Mouse (Mus musculus): ENCODE results near the gene Cds1.

The Cds1 gene

DNA sequence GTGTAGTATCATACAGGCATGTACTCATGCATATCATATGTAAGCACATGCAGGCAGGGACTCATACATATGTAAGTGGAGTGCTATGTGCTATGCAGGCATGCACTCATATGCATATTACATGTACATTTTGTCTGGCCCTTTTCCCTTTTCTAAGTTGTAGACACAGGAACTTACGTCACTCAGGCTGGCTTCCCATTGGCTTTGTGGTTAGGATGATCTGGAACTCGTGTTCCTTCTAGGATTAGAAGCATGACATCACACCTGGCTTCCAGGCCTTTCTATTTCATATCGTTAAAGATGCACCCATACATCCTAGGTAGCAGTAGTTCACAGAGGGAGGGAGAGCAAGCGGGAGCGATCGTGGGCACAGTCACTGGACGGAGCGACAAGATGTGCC, 10.3 kb downstream of the Cds1 start:
- DNase-seq (ENCODE audit: low spot score in 2 of 2) = no peak

DNA sequence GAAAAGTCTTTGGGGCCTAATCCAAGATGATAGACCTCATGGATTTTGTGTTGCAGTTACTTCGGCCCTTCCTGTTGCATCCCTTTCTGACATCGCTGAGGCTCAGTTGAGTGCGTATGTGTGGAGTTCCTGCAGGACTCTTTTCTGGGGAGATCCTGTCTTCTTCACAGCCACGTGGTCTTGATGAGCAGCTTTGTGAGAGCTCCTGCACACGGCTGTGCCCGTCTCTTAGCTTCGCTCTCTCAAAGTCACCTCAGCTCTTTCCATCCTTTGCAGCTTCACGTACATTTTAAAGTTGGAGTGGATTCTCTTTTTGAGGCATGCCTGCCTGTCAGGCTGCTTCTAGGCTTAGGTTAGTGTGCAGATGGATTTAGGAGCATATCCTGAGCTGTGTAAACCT, 11.6 kb downstream of the Cds1 start:
- no peak for DNase-seq (ENCODE audit: low spot score in 2 of 2)

DNA sequence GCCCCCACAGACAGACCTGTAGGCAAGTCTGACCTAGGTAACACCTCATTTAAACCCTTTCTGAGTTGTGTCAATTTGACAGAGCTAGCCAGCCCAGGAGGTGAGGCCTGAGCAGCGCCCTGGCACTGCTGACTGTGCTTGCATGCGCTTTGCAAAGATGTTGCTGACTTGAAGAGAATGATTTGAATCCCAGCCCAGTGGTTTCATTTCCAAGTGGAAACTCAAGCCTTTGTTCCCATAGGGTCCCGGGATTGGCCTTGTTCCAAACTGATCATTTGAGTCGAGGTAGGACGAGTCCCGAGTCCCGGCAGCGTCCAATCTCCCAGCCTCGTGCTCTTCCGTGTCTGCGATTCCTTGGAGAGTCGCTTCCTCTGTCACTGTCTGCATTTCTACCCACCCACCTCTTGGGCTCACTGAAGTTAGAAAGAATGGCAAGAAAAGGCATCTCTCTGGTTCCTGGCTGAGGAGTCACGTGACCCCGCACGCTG, 14.5 kb downstream of the Cds1 start:
- no peak for DNase-seq (ENCODE audit: low spot score in 2 of 2)

DNA sequence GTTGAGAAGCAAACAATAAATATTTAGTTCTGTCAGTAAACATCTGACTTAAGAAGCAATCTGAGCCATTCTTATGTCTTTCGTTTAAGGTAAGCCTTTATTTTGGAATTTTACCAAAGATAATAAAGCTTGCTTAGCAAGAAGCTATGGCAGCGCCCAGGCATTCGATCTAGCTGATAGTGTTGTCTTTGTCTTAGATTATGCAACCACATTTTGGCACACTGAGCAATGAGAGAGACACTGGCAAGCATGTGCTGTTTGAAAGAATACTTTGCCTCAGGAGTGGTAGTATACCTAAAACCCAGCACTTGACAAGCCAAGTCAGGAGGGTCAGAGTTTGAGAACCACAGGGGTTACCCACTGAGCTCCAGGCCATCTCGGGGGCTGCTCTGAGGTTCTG, 16.0 kb downstream of the Cds1 start:
- no peak for DNase-seq (ENCODE audit: low spot score in 2 of 2)

DNA sequence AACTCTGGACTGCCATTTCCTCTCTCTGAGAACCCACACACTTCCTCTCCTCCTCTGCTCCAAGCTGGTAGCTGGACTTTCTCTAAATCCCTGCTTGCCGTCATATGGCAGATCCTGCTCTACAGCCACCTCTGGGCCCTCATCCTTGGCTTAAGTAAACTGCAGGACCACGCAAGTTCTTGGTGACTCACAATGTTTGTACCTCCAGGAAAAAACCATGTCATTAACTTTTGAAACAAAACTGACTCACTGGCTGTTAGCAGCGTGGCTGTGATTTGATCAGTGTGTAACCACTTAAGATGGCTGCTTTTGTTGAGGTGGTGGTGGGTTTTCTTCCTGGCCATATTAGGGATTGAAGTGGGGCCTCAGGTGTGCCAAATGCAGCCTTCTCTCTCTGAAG, 19.4 kb downstream of the Cds1 start:
- no peak for DNase-seq (ENCODE audit: low spot score in 2 of 2)

DNA sequence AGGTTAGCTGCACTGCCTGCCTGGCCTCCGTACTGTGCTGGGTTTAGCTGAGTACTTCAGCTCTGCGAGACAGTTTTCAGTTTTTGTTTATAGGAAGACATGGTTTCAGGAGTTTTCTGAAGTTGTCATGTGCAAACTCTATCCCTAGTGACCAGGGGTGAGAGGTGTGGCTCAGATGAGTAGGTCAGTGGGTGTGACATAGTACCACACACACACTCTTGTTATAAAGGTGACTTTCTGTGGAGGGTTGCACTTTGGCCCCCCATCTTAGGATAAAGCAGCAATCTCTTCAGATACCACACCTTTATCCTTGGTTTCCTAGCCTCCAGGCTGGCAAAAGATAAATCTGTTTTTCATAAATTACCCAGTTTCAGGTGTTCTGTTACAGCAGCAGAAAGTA, 19.9 kb downstream of the Cds1 start:
- no peak for DNase-seq (ENCODE audit: low spot score in 2 of 2)

DNA sequence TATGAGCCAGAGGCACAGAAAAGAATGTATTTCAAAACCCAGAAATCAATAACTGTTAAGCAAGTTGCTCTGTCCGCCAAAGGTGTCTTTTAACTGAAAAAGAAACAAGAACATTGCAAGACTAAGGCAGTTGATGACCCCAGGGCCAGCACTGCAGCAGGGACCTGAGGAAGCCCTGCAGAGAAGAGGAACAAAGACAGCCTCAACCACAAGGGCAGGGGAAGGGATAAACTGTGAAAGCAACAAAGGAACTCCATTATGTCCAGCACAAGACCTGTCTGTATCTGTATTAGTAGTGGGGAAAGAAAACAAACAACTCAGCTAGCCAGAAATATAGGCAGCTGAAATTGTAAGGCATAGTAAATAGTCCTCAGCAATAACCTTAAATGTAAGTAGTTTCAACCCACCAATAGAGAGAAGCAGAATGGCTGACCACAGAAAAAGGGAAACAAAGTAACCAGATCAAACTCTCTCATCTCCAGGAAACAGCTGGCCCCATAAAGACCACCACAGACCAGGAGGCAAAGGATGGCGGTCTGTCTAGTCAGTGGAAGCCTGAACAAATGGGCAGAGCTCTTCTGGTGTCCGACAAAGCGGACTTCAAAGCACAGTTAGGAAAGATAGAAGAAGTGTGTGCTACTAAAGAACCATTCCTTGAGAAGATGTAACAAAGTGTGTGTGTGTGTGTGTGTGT, 21.1 kb downstream of the Cds1 start:
- DNase-seq (ENCODE audit: low spot score in 2 of 2) = peak in 1 of 2 experiments; percentile 32

DNA sequence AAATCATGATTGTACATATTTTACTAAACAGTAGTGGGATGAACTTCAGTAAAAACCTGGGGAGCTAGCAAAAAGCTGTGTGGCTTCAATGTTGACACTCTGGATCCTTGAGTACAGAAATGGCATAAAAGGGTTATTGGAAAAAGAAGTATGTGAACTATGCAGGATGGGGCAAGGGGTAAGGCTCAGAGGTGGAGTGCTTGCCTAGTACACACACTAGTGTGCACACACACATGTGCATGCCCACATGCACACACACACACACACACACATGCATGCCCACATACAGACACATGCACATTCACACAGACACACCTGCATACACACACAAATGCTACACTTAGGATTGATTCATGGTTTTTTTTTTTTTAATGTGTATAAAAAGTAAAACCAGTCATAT, 24.8 kb downstream of the Cds1 start:
- DNase-seq (ENCODE audit: low spot score in 2 of 2) = no peak

DNA sequence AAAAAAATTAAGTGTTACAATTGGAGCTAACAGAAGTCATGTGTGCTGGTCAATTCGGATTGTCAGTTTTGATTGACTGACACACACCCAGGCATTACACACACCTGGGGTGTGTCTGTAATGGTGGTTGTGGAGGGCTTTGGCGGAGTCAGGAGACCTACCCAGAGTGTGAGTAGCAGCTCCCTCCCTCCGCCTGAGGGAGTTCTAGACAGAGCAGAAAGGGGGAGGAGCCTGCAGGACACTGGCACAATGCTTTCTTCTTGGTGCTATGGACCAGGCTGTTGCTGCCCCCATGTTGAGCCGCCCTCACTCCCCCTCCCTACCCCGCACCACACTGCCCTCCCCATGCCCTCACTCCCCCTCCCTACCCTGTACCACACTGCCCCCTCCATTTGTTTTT, 25.6 kb downstream of the Cds1 start:
- DNase-seq (ENCODE audit: low spot score in 2 of 2) = no peak

DNA sequence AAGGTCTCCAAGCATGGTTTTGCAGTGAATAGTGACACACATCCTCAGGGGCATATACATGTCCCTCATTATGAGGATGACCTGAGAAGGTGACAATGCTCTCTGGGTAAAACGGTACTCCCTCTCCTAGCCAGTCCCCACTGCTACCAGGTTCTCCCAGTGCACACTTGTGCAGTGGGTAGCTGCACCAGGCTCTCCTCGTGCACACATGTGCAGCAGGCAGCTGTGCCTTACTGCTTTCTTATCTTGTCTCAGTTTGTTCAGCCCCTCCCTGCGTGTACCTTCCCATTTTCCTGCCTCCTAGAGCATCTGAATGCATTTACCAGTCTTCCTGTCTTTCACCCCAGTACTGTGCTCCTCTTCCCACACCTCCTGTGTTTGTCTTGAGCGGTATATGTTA, 27.7 kb downstream of the Cds1 start:
- no peak for DNase-seq (ENCODE audit: low spot score in 2 of 2)

DNA sequence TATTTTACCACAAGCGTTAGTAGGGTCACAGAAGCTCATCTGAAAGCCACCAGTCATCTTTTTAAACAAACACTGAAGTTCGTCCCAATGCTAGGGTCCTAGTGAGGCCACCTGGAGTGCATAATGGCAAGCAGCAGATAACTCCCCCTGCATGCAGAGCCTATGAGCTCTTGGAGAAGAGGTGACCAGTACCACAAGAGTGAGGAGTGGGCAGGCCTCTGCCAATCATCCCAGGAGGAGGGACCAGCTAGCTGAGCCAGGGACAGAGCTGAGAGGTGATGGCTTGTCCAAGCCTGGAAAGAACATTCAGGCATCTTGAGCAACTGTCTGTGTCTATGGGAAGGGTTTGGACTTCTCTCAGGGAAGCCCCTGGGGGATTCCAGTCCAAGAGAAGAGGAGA, 37.0 kb downstream of the Cds1 start:
- DNase-seq (ENCODE audit: low spot score in 2 of 2) = no peak

DNA sequence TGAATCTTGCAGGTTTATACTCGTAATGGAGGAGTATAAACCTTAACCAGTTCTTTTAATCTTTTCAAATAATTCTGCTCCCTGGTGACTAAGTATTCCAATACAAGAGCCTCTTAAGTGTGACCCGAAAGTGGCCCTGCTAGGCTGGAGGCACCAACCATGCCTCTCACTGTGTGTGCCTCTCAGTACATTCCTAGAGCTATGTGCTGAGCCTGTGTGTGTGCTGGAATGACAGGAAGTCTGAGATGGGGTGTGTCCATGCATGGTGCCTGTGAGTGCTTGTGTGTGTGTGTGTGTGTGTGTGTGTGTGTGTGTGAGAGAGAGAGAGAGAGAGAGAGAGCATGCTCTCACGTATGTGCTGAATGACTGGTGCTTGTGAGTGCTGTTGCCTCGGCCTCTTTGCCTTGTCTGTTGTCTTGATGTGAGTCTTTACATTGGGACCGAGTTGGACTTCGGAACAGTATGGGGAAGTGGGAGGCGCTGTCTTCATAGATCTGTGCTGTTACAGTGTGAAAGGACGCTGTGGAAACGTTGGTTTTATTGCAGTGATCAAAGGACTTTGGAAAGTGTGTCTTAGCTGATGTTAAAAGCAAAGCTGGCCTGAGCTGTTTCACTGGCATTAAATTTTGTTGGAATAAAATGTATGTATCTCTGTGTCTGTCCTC, 37.6 kb downstream of the Cds1 start:
- no peak for DNase-seq (ENCODE audit: low spot score in 2 of 2)

DNA sequence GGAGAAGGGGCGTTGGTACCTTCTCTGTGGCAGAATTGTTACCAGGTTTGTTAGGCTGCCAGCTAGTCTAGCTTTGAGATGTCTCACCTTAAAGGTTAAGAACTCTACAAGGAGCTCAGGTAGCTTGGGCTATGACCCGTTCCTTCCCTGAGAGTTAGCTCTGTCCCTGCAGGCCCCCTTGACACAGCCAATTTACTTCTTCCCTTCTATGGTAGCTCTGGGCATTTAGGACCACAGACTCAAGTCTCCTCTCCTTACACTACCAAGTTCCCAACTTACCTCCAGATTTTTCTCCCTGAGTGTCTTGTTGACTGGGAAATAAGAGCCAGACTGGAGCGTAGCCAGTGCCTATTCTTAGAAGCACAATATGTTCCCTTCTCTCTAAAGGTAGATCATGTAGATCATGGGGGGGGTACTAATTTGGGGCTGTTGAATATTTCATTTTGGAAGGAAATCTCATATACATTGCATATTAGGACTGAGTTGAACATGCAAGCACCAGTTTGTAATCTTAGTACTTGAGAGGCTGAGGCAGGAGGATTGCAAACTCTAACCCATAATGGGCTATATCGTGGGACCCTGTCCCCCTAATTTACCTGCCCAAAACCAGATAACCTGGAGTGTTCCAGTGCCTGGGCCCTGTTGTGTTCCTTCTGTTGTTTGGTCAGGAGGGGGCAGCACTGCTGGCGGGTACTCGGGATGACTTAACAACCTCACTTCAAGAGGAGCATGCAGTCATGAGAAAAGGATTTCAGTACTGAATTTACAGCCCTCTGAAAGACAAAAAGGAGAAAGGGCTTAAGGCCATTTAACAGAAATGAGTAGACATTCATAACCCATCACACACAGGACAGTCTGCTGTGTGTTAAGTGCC, 46.6 kb downstream of the Cds1 start:
- DNase-seq (ENCODE audit: low spot score in 2 of 2) = no peak

DNA sequence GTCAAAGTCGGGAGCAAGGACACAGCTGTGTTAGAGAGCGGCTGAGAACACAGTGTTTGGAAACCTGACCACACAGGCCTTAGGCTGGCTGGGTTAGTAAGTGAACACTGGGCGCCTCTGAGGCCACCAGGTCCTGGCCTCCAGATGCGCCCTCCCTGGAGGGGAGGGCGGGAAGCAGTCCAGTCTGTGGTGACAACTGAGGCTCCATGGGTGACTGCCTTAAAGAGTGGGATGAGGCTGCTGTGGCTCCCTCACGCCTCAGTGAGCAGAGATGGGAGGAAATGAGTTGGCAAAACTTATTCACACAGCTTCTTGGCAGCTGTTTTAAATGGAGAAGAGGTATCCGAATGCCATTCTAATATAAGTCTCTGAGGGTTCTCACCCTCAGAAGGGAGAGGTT, 51.9 kb downstream of the Cds1 start:
- no peak for DNase-seq (ENCODE audit: low spot score in 2 of 2)

DNA sequence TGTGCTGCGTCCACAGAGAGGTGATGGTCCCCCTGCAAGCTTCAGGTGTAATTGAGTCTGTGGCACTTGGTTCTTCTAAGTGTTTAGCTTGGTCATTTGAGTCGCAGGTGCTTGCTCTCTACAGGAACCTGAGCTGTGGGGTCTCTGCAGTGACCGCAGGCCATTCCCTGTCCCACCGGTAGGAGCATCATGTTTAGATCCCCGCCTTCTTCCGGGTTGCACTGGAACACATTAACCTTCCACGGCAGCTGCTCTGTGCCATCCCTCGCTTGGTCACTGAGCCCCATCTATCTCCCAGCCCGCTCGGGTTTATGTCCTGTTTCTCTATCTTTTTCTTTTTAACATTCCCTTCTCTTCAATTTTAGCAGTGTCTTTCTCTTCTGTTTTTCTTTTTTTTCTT, 54.3 kb downstream of the Cds1 start:
- DNase-seq (ENCODE audit: low spot score in 2 of 2) = no peak

DNA sequence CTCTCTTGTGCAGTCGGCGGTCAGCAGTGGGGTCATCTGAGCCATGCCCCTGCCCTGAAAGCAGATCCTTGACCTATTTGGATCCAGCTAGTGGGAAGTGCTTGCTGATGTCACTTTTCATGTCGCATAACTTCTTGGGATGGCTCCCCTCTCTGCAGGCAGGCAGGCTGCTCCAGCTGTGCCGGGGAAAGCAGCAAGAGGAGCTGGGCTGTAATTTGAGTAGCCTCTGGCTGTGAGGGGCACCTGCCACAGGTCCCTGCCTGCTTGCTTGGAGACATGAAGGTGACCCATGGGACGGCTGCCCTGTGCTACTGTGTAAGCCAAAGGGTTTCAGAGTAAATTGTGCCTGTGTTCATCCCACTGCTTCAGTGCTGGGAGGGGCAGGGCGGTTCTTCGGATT, 54.9 kb downstream of the Cds1 start:
- DNase-seq (ENCODE audit: low spot score in 2 of 2) = no peak

DNA sequence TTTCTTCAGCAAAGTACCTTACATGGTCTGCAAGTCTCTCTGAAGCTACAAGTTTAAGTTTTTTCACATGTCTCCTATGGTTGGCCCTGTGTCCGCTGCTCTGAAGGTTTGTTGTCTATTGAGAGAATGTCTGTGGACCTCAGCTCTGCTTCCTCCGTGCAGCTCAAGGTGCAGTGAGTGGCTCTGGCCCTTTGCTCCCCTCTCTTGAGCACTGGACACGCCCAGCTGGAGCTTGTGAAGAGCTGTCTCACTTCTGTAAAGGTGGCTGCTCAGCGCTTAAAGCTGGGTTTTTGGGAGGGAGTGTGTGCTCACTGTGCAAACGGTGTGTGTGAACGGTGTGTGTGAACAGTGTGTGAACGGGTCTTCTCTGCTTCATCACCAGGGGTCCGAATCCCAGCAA, 56.1 kb downstream of the Cds1 start:
- no peak for DNase-seq (ENCODE audit: low spot score in 2 of 2)

DNA sequence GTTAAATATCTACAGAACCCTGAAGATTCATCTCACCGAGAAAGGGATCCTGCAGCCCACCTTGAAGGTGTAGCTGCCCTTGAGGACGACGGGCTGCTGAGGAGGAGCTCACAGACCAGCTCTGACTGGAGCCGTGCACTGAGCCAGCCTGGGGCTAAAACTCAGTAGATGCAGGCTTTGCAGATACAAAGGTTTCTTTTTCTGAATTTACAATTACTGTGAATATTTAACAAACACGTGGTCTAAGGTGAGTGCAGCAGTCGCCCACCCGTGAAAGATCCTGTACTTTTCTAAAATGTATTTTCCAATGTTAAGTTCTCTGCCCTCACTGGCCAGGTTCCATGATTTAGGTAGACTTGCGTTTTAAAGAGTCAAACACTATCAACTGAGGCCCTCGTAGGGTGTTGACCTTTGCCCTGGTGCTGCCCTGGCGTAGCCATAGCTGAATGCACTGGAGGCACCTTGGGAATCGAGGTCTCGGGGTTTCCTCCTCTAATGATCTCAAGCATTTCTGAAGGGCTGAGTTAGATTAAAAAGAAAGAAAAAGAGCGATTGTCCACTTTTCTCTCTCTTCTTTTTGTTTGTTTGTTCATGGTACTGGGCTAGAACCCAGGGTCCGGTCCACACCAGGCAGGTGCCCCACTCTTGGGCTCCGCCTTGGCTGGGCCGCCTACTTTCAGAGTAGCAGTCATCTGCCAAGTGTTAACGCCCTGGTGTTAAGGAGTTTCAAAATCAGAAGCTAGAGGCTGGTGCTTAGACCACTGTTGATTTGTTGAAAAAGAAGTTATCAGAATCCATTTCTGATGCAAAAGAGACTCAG, 56.8 kb downstream of the Cds1 start:
- DNase-seq (ENCODE audit: low spot score in 2 of 2) = no peak

DNA sequence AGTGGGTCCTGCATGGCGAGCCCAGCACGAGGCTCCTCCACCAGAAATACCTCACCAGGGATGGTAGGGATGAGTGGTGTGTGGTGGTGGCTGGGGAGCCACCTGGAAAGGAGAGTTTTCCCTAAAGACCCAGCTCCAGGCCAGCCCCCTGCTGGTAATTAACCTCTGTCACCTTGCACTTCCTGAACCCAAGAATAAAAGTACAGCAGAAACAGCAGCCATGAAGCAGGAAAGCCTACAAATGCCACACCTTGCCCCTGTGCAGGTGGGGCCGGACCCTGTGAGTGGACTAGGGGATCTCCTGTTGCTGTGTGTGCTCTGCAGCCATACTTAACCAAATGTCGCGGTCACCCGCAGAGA, 57.4 kb downstream of the Cds1 start:
- no peak for DNase-seq (ENCODE audit: low spot score in 2 of 2)

DNA sequence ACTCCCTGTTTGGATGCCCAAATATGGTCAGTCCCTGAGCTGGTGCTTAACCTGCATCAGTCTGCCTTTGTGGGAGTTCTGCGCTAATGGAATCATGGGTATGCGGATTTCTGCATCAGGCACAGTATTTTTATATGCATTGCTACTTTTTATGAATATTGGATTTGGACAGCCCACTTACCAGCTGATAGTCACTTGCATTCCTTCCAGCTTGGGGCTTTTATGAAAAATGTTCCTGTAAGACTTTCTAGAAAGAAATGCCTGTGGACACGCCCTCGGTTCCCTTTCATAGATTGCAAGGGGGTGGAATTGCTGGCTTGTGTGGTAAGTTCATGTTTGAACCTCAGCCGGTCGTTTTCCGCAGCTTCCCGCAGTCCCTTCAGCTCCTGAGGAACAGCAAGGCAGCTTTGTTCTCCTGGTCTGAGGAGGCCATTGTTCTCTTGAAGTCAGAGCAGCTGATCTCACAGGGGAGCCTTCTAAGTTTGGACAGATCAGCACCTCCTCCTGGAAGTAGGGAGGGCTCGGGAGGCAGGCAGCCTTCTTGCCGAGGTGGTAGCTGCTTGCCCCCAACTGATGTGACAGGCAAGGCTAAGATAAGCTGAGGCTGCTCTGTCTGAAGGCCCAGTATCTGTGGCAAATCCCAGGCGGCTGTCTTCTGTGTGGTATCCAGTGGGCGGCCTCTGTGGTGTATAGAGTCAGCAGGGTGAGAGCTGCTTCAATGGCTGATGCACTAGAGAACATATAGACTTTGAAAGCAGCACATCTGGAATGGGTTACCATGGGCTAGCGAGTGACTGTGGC, 60.4 kb downstream of the Cds1 start:
- DNase-seq (ENCODE audit: low spot score in 2 of 2) = no peak

DNA sequence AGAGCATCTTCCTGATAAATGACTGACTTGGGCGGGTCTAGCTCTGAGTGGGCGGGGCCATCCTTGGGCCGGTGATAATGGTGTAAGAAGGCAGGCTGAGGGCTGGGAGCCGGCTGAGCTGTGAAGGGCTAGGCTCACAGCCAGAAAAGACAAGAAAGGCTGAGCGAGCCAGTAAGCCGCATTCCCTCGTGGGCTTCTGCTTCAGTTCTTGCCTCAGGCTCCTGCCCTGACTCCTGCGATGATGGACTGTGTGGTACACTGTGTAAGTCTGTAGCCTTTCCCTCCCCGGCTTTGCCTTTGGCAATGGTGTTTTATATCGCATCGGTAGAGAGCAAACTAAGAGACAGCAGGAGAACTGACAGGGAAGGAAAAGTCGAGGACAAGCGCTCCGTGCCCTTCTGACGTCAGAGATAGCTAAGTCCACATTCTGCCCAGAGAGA, 61.6 kb downstream of the Cds1 start:
- peak; percentile 51 to 56 for DNase-seq (ENCODE audit: low spot score in 2 of 2)
